Mouse (Mus musculus): ENCODE measurements at regions not wholly inside any gene's neighbourhood (a gene's known extent, or its start where the extent isn't known, plus 50 kb on each side); places are given as distances from the start of the nearest gene placed in this dataset.
A peak's percentile ranks its signal among the peaks of the same experiment; 100 is the strongest.

GRCm38 (mm10) chr11:43952151-43952550 is 51.1 kb upstream of the Adra1b start:
- DNase-seq (ENCODE audit: low spot score in 2 of 2): no peak

GRCm38 (mm10) chr11:43958241-43958975 is 57.4 kb upstream of the Adra1b start:
- peak; percentile 11 to 28 for DNase-seq (ENCODE audit: low spot score in 2 of 2)

GRCm38 (mm10) chr11:43958976-43959315 is 57.9 kb upstream of the Adra1b start:
- DNase-seq (ENCODE audit: low spot score in 2 of 2): no peak

- no peak for DNase-seq (ENCODE audit: low spot score in 2 of 2)
These were observed 59.5 kb upstream of the Adra1b start for GRCm38 (mm10) chr11:43960348-43961105.

GRCm38 (mm10) chr11:43961398-43962070 is 60.5 kb upstream of the Adra1b start:
- DNase-seq (ENCODE audit: low spot score in 2 of 2): peak in 1 of 2 experiments; percentile 23

- no peak for DNase-seq (ENCODE audit: low spot score in 2 of 2)
These were observed 66.8 kb upstream of the Adra1b start for GRCm38 (mm10) chr11:43967764-43968163.

GRCm38 (mm10) chr11:43971886-43972285 is 70.9 kb upstream of the Adra1b start:
- DNase-seq (ENCODE audit: low spot score in 2 of 2): no peak

GRCm38 (mm10) chr11:43976024-43976423 is 75.0 kb upstream of the Adra1b start:
- no peak for DNase-seq (ENCODE audit: low spot score in 2 of 2)

- no peak for DNase-seq (ENCODE audit: low spot score in 2 of 2)
These were observed 78.4 kb upstream of the Adra1b start for GRCm38 (mm10) chr11:43979406-43979805.

GRCm38 (mm10) chr11:43980444-43980843 is 79.4 kb upstream of the Adra1b start:
- DNase-seq (ENCODE audit: low spot score in 2 of 2): no peak

GRCm38 (mm10) chr11:43989911-43990430 is 89.0 kb upstream of the Adra1b start:
- no peak for DNase-seq (ENCODE audit: low spot score in 2 of 2)

GRCm38 (mm10) chr11:43992011-43992471 is 91.0 kb upstream of the Adra1b start:
- DNase-seq (ENCODE audit: low spot score in 2 of 2): no peak

GRCm38 (mm10) chr11:43998046-43998725 is 97.2 kb upstream of the Adra1b start:
- peak in 1 of 2 experiments; percentile 29 for DNase-seq (ENCODE audit: low spot score in 2 of 2)

- DNase-seq (ENCODE audit: low spot score in 2 of 2): no peak
These were observed 99.0 kb upstream of the Adra1b start for GRCm38 (mm10) chr11:44000056-44000455.

GRCm38 (mm10) chr11:44001843-44002589 is 101.0 kb upstream of the Adra1b start:
- DNase-seq (ENCODE audit: low spot score in 2 of 2): no peak

GRCm38 (mm10) chr11:44002716-44003522 is 101.9 kb upstream of the Adra1b start:
- no peak for DNase-seq (ENCODE audit: low spot score in 2 of 2)

- DNase-seq (ENCODE audit: low spot score in 2 of 2): no peak
These were observed 106.6 kb upstream of the Adra1b start for GRCm38 (mm10) chr11:44007526-44008040.

- DNase-seq (ENCODE audit: low spot score in 2 of 2): no peak
These were observed 111.3 kb upstream of the Adra1b start for GRCm38 (mm10) chr11:44012314-44012713.

GRCm38 (mm10) chr11:44013841-44014240 is 112.8 kb upstream of the Adra1b start:
- DNase-seq (ENCODE audit: low spot score in 2 of 2): no peak

- DNase-seq (ENCODE audit: low spot score in 2 of 2): no peak
These were observed 120.6 kb upstream of the Adra1b start for GRCm38 (mm10) chr11:44021638-44022037.
